Mouse (Mus musculus) liver, adult 2 months (tissue): ENCODE results near the gene Nfat5.

Experiments
- CTCF ChIP-seq: fragments of 200-500 bp; IDR thresholded peaks from 2 replicates; pipeline ENCODE4 v1.5.1; 2011; ENCODE audit warnings: low read depth, low read length, control low read depth
- POLR2A ChIP-seq: fragments of 200-500 bp; IDR thresholded peaks from 2 replicates; pipeline ENCODE4 v1.6.1; 2011; ENCODE audit warnings: low read length, control low read depth; ENCODE audit not compliant: insufficient read depth; ENCODE audit errors: extremely low read depth

DNA sequence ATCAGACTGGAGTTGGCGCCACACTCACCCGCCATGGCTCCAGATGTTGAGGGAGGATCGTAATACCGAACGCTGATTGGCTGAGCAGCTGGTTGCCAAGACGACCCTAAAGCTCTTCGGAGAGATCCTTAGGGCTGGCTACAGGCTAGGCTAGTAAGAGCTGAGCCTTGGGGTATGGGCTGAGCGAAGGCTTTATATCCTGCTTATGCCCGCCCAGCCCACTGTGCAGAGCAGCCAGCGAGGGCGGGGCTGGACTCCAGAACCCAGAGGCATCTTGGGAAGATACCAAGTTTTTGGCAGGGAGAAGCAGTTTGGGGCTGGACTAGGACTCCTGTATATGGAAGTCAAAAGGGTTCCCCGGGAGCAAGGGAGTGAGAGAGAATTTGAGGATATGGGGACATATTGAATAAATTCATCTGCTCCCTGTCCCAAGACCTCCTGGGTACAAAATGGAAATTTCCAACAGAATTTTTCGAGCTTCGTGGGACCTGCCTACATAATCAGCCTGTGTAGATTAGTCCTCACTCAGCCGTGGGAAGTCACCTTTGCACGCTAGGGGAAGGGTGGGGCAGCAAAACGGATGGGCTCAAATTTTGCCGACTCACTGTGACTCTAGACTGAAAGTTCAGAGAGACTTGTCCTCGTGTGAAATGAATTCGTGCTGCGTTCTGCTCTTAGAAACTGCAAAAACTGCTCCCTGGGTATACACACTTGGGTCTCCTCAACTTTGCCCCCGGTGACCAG, 109.9 kb downstream of the Nfat5 start, which contains the start of gene Nqo1:
- no peak for TF ChIP-seq POLR2A
- no peak for TF ChIP-seq CTCF
